Mouse (Mus musculus) urinary bladder, postnatal 25 days (tissue): Measurements from ENCODE around the gene Rnf180.
"Not testable (repeated sequence)": the region's sequence is repeated elsewhere in the genome, so short reads cannot be mapped to it uniquely, and the experiment has no call there.

Source experiments
- DNase-seq: peaks from one replicate; pipeline ENCODE4 v3.0.0; 2022; ENCODE audit warnings: low spot score

Gene Rnf180

GRCm38 (mm10) chr13:105294715-105295114, at the start of gene Rnf180:
Gene Rnf180, minus strand, starts transcription at chr13:105294815.
- no peak for DNase-seq

- no peak for DNase-seq
Observed at GRCm38 (mm10) chr13:105331199-105331968, 36.8 kb upstream of the Rnf180 start.

GRCm38 (mm10) chr13:105326946-105327345, 32.3 kb upstream of the Rnf180 start:
- no peak for DNase-seq

GRCm38 (mm10) chr13:105316926-105317325, 22.3 kb upstream of the Rnf180 start:
- no peak for DNase-seq

GRCm38 (mm10) chr13:105316009-105316408, 21.4 kb upstream of the Rnf180 start:
- DNase-seq = no peak

- DNase-seq = no peak
Observed at GRCm38 (mm10) chr13:105312763-105313162, 18.1 kb upstream of the Rnf180 start.

GRCm38 (mm10) chr13:105310562-105310961, 15.9 kb upstream of the Rnf180 start:
- DNase-seq = not testable (repeated sequence)

GRCm38 (mm10) chr13:105305513-105305912, 10.9 kb upstream of the Rnf180 start:
- no peak for DNase-seq

- no peak for DNase-seq
Observed at GRCm38 (mm10) chr13:105304054-105304453, 9.4 kb upstream of the Rnf180 start.

- no peak for DNase-seq
Observed at GRCm38 (mm10) chr13:105300009-105300346, 5.4 kb upstream of the Rnf180 start.

- DNase-seq = no peak
Observed at GRCm38 (mm10) chr13:105299162-105300008, 4.8 kb upstream of the Rnf180 start.

- peak; percentile 40 for DNase-seq
Observed at GRCm38 (mm10) chr13:105293781-105294667, 591 bp downstream of the Rnf180 start.

GRCm38 (mm10) chr13:105291816-105292215, 2.8 kb downstream of the Rnf180 start:
- DNase-seq = peak; percentile 29

- DNase-seq = no peak
Observed at GRCm38 (mm10) chr13:105290594-105290993, 4.0 kb downstream of the Rnf180 start.

- no peak for DNase-seq
Observed at GRCm38 (mm10) chr13:105290021-105290420, 4.6 kb downstream of the Rnf180 start.

- DNase-seq = no peak
Observed at GRCm38 (mm10) chr13:105279397-105280018, 15.1 kb downstream of the Rnf180 start.

- no peak for DNase-seq
Observed at GRCm38 (mm10) chr13:105270394-105271094, 24.1 kb downstream of the Rnf180 start.

- no peak for DNase-seq
Observed at GRCm38 (mm10) chr13:105267464-105267863, 27.2 kb downstream of the Rnf180 start.

GRCm38 (mm10) chr13:105266746-105267145, 27.9 kb downstream of the Rnf180 start:
- DNase-seq = peak; percentile 44

GRCm38 (mm10) chr13:105256757-105257433, 37.7 kb downstream of the Rnf180 start:
- no peak for DNase-seq
